Mouse (Mus musculus): ENCODE measurements around the gene Dlx1.

Gene Dlx1

DNA sequence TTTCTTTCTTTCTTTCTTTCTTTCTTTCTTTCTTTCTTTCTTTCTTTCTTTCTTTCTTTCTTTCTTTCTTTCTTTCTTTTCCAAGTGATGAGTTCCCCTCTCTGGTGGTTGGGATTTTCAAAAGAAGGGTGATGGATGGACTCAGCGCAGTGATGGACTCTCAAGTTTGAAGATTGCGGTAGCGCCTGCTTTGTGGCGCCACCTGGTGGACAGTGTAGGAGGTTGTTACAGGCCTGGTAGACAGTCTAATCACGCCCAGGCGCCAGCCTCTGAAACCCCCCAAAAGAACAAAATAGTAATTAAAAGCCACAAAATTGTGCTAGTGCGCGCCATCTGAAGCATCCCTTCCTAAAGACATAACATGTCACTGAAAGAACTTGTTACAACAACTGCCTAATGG lies 19.9 kb downstream of the Dlx1 start:
- peak; percentile 69 to 84 for DNase-seq

DNA sequence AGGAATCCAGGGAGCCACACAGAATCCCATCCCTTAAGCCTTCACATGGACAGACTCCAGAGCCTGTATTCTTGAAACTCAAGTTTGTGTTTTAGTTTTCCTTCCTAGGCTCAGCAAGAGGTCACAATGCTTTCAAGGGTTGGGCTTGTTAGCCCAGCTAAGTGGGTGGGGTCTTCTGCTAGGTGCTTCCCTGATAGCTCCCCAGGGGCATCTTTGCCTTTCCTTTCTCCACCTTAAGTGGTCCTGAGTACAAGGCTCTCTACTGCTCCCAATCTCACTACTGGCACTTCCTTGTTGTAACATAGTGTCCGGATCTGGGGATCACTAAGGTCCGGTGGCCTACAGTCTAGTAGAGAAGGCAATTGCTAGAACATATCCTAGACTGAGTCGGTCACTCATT lies 22.4 kb downstream of the Dlx1 start:
- no peak for DNase-seq

DNA sequence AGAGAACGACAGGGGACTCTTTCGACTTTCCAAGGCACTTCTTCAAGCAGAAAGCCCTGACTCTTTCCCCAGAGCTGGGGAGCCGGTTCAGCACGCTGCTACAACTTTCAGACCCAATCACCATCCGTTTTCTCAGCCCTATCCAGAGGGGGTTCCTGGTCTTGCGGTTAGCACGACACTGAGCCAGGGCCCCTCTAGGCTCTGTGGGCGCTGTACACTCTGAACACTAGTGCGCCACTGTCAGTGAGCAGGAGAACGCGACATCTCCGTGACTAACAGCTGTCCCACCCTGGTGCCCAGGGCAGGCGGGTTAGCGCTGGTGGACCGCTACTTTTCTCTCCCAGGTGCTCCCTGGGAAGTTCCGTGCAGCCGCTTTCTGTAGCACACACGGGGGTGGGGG lies 23.8 kb downstream of the Dlx1 start:
- no peak for DNase-seq

DNA sequence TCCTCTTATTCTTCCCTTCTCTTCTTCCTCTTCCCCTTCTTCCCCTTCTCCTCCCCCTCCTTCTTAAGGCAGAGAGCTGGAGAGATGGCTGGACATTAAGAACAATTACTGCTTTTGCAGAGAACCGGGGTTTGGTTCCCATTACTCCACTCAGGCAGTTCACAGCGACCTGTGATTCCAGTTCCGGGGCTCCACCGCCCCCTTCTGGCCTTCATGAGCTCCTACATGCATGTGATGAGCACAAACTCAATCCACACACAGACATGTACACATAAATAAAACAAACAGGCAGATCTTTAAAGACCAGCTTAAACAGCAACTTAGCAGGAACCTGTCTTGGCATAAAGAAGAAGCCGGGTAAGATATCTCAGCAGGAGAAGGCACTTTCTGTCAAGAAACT lies 28.2 kb downstream of the Dlx1 start:
- DNase-seq: no peak

DNA sequence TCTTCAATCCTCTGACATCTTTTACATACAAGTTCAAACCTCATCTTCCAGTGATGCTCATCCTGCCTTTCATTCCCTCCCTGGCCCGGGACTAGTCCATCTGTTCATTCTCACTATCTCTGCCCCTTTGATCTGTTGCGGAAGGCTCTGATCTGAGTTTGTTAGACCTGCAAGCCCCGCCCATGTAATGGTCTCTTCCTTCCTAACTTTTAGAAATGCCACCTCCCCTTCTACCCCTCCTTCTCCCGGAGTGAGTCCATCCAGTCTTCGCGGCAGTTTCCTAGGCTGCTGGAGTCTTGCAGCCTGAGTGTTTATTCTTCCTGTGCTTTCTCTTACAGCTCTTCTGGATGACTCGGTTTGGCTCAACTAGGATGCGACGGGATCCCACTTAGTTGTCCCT lies 38.6 kb downstream of the Dlx1 start:
- DNase-seq: no peak

DNA sequence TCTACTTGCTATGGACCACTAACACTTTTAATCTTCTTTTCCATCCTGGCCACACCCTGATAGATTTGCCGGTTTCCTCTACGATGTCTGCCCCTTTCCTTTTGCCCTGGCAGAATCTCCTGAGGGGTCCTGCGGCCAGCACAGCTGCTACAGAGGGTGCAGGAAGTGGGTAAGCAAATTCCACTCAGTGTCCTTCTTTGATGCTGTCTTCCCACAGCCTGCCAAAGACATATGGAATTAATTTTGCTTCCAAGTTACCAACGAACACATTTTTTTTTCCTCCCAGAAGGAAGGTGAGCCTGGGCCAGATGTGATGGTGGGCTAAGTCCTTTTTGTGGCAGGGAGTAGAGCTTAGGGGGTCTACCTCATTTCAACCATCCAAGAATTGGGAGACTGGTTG lies 45.8 kb downstream of the Dlx1 start:
- no peak for DNase-seq

DNA sequence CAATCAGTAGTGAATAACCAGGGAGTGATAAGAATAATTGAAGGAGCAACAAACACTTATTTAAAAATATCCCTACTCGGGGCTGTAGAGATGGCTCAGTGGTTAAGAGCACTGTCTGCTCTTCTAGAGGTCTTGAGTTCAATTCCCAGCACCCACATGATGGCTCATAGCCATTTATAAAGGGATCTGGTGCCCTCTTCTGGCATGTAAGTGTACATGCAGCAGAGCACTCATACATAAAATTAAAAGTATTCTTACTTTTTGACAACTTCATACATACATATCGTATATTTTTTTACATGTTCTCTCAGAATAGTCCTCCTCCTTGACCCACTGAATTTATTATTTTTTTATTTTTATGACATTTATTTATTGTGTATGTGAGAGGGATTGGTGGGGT lies 49.1 kb downstream of the Dlx1 start:
- DNase-seq: no peak

DNA sequence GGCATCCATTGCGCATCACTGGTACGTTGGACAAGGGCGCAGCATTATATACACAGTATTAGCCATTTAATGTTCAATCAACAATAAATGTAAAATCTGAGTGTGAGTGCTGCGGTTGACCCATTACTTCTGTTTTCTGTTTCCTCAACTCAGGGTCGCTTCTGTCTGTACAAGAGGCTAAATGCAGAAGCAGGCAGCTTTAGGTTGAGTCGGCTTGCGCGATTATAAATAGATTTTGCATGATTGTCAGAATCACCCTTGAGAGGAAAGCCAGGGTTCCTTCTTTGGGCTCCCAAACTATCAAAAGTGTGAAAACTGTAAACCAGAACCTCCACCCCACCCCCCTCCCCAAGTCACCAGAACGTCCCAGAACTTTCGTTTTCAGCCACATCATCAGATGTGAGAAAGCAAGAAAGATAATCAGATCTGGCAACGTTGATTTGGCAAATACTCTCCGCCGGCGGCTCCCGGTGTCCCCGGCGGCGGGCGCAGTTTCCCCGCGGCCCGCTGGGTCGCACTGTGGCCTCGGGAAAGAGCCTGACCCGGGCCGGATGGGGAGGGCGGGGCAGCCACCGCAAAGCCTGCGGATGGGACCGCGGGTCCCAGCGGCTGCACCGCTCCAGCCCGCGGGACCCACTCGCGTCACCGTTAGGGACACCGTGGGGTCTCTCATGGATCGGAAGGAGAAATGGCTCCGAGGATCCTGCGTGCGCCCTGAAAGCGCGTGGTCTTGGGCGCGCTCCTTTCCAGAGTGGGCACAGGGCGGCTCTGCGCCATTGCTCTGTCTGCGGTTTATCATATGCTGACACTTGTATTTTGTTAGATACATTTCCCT lies 52.9 kb downstream of the Dlx1 start:
- DNase-seq: peak; percentile 24 to 65

DNA sequence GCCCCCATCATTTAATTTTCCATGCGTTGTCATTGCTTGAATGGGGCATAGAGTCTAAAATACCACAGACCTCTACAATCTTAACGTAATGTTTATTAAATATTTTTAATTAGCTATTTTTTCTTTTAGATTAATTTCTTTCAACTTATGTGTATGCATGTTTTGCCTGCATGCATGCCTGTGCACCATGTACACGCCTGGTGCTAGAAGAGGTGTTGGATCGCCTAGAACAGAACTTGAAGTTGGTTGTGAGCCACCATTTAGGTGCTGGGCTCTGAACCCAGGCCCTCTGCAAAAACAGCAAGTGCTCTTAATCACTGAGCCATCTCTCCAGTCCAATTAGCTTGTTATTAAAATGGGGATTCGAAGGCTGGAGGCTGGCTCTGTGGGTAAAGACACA lies 53.6 kb downstream of the Dlx1 start:
- DNase-seq: no peak
